Mouse (Mus musculus): ENCODE data around the gene Klf15.

DNA sequence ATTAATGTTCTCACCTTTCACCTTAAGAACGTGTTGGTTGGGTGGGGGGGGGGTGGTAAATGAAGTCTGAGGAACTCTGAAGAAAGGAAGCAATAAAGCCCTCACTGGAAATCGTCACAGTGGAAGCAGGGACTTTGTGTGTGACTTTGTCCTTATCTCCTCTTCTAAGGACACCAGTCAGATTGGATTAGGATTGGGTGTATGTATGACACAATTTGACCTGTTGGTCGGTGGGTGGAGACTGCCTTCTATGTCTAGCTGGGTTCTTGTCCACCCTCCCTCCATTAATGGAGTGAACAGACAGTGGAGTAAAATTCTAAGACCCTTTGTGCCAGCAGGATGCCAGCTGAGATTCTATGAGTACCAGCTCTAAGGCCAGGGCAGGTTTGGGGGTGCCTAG lies 21.9 kb downstream of the Klf15 start:
- TF ChIP-seq CTCF (IDR thresholded peaks at IDR 0.05; ENCODE audit: borderline replicate concordance, extremely low read depth, insufficient read depth, insufficient read length) (no peak), POLR2A (IDR thresholded peaks at IDR 0.05; ENCODE audit: borderline replicate concordance, extremely low read depth, insufficient read depth, insufficient read length, poor library complexity, severe bottlenecking) (no peak)
